Mouse (Mus musculus): ENCODE results near the gene B4galt2.

Gene B4galt2

GRCm38 (mm10) chr4:117882701-117883691 lies at the start of gene B4galt2:
TSS of gene B4galt2 (minus strand) at chr4:117883487.
- DNase-seq (ENCODE audit: low read depth in 1 of 2, low spot score in 2 of 2), result no peak

- DNase-seq (ENCODE audit: low read depth in 1 of 2, low spot score in 2 of 2), result no peak
Observed at GRCm38 (mm10) chr4:117929391-117929881, 46.1 kb upstream of the B4galt2 start, which contains the start of gene Artn. TSS of gene Artn (minus strand) at chr4:117929763.

- DNase-seq (ENCODE audit: low read depth in 1 of 2, low spot score in 2 of 2), result no peak
Observed at GRCm38 (mm10) chr4:117928699-117929241, 45.5 kb upstream of the B4galt2 start.

- DNase-seq (ENCODE audit: low read depth in 1 of 2, low spot score in 2 of 2), result no peak
Observed at GRCm38 (mm10) chr4:117928234-117928633, 44.9 kb upstream of the B4galt2 start.

- DNase-seq (ENCODE audit: low read depth in 1 of 2, low spot score in 2 of 2), result no peak
Observed at GRCm38 (mm10) chr4:117926545-117927482, 43.5 kb upstream of the B4galt2 start.

- no peak for DNase-seq (ENCODE audit: low read depth in 1 of 2, low spot score in 2 of 2)
Observed at GRCm38 (mm10) chr4:117924916-117925315, 41.6 kb upstream of the B4galt2 start.

- no peak for DNase-seq (ENCODE audit: low read depth in 1 of 2, low spot score in 2 of 2)
Observed at GRCm38 (mm10) chr4:117923450-117923849, 40.2 kb upstream of the B4galt2 start.

- no peak for DNase-seq (ENCODE audit: low read depth in 1 of 2, low spot score in 2 of 2)
Observed at GRCm38 (mm10) chr4:117921358-117921757, 38.1 kb upstream of the B4galt2 start.

GRCm38 (mm10) chr4:117918762-117919161 lies 35.5 kb upstream of the B4galt2 start:
- DNase-seq (ENCODE audit: low read depth in 1 of 2, low spot score in 2 of 2), result no peak

- no peak for DNase-seq (ENCODE audit: low read depth in 1 of 2, low spot score in 2 of 2)
Observed at GRCm38 (mm10) chr4:117918261-117918660, 35.0 kb upstream of the B4galt2 start.

GRCm38 (mm10) chr4:117917847-117918246 lies 34.6 kb upstream of the B4galt2 start:
- no peak for DNase-seq (ENCODE audit: low read depth in 1 of 2, low spot score in 2 of 2)

- DNase-seq (ENCODE audit: low read depth in 1 of 2, low spot score in 2 of 2), result no peak
Observed at GRCm38 (mm10) chr4:117917402-117917801, 34.1 kb upstream of the B4galt2 start.

GRCm38 (mm10) chr4:117916386-117916785 lies 33.1 kb upstream of the B4galt2 start:
- DNase-seq (ENCODE audit: low read depth in 1 of 2, low spot score in 2 of 2), result no peak

- DNase-seq (ENCODE audit: low read depth in 1 of 2, low spot score in 2 of 2), result no peak
Observed at GRCm38 (mm10) chr4:117915489-117916105, 32.3 kb upstream of the B4galt2 start.

GRCm38 (mm10) chr4:117914591-117915442 lies 31.5 kb upstream of the B4galt2 start, which contains the start of gene Ipo13:
TSS of gene Ipo13 (minus strand) at chr4:117914999.
- peak; percentile 81 to 92 for DNase-seq (ENCODE audit: low read depth in 1 of 2, low spot score in 2 of 2)

GRCm38 (mm10) chr4:117914031-117914430 lies 30.7 kb upstream of the B4galt2 start:
- DNase-seq (ENCODE audit: low read depth in 1 of 2, low spot score in 2 of 2), result no peak

- no peak for DNase-seq (ENCODE audit: low read depth in 1 of 2, low spot score in 2 of 2)
Observed at GRCm38 (mm10) chr4:117913421-117913820, 30.1 kb upstream of the B4galt2 start.

- no peak for DNase-seq (ENCODE audit: low read depth in 1 of 2, low spot score in 2 of 2)
Observed at GRCm38 (mm10) chr4:117912685-117913273, 29.5 kb upstream of the B4galt2 start.

- DNase-seq (ENCODE audit: low read depth in 1 of 2, low spot score in 2 of 2), result no peak
Observed at GRCm38 (mm10) chr4:117912131-117912561, 28.9 kb upstream of the B4galt2 start.
